Mouse (Mus musculus) lung, postnatal 0 days (tissue): ENCODE measurements around the gene D130043K22Rik. TPM values are rescaled to one million over a fixed set of nuclear protein-coding genes. Genes with fewer than 3 reads are reported as not detected.
A peak's percentile ranks its signal among the peaks of the same experiment; 100 is the strongest.

Source experiments
- ATAC-seq: fragments of 200-750 bp; cut with Nextera tagmentation; 2 replicates; pipeline ENCODE4 v1.8.0; 2017; ENCODE audit warnings: moderate library complexity
- DNase-seq: peaks from one replicate; pipeline ENCODE4 v3.0.0-alpha.2; 2016; ENCODE audit warnings: low spot score
- H3K27ac ChIP-seq: fragments of 300-500 bp; sonication (generic); 2 replicates; pipeline ENCODE4 v1.5.1; 2014; ENCODE audit warnings: antibody characterized with exemption, mild to moderate bottlenecking, low read length, mixed read lengths
- H3K27me3 ChIP-seq: fragments of 300-500 bp; sonication (generic); replicated peaks from 2 replicates; pipeline ENCODE4 v1.6.1; 2014; ENCODE audit warnings: low read length, mixed read lengths; ENCODE audit not compliant: insufficient read depth
- H3K36me3 ChIP-seq: fragments of 300-500 bp; sonication (generic); 2 replicates; pipeline ENCODE4 v1.6.1; 2014; ENCODE audit warnings: low read length, mixed read lengths; ENCODE audit not compliant: insufficient read depth
- H3K4me1 ChIP-seq: fragments of 300-500 bp; sonication (generic); 2 replicates; pipeline ENCODE4 v1.6.1; 2014; ENCODE audit warnings: antibody characterized with exemption, low read depth, low read length, mixed read lengths; ENCODE audit not compliant: insufficient read depth
- H3K4me2 ChIP-seq: fragments of 300-500 bp; sonication (generic); replicated peaks from 2 replicates; pipeline ENCODE4 v1.6.1; 2014; ENCODE audit warnings: low read depth, mild to moderate bottlenecking, low read length, moderate library complexity, mixed read lengths
- H3K4me3 ChIP-seq: fragments of 300-500 bp; sonication (generic); 2 replicates; pipeline ENCODE4 v1.5.1; 2014; ENCODE audit warnings: low read depth, low read length
- H3K9ac ChIP-seq: fragments of 300-500 bp; sonication (generic); replicated peaks from 2 replicates; pipeline ENCODE4 v1.6.1; 2014; ENCODE audit warnings: low read depth, mild to moderate bottlenecking
- H3K9me3 ChIP-seq: fragments of 300-500 bp; sonication (generic); 2 replicates; pipeline ENCODE4 v1.6.1; 2016; ENCODE audit warnings: low read length, mixed read lengths
- CTCF ChIP-seq: IDR thresholded peaks from 2 replicates; pipeline ENCODE4 v1.5.1; 2016; ENCODE audit warnings: antibody characterized with exemption, mild to moderate bottlenecking
- EP300 ChIP-seq: IDR thresholded peaks from 2 replicates; pipeline ENCODE4 v1.6.1; 2016; ENCODE audit warnings: antibody characterized with exemption, mild to moderate bottlenecking, control low read depth
- WGBS: fragments of 180-500 bp; shearing (Covaris S2); extraction: QIAGEN DNeasy Blood & Tissue Kit; methylation state at CpG from one replicate; pipeline ENCODE4 v1.1.7; 2014; 5-methylcytosine and 5-hydroxymethylcytosine counted together
- polyA plus RNA-seq: library from polyadenylated mRNA; unstranded; fragments of >200 nt; fragmentation: Nextera tagmentation; extraction: Ambion mirVana; gene quantifications from 2 replicates; pipeline ENCODE4 v1.2.1, GENCODE M21; 2015

D130043K22Rik gene
- polyA plus RNA-seq, 1 experiment from 2014 or later: 0.35 TPM

DNA sequence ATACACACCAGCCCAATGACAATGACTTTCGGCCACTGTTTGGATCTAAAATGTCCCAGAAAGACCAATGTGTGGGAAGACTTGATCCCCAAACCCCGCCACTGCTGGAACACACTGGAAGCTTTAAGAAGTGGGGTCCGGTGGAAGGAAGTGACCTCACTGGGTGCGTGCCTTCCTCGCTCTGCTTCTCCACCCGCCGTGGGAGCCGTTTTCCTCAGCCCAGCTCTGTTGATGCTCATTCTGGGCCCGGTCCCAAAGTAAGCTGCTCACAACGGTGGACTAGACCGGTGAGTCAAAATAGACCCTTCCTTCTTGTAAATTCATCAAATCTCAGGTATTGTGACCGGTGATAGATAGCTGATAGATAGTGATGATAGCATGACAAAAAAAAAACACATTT is 60.5 kb downstream of the D130043K22Rik start:
- Histone ChIP-seq H3K4me1 (no peaks in the 10 kb centered on the region), H3K4me2 (no peak overlapping the region), H3K9ac (no peak overlapping the region), H3K9me3 (no peaks in the 10 kb centered on the region), H3K27me3 (no peaks in the 10 kb centered on the region), H3K36me3 (no peaks in the 10 kb centered on the region), H3K4me3 (no peak overlapping the region), H3K27ac (no peak overlapping the region)
- TF ChIP-seq EP300: no peak
- no peak for TF ChIP-seq CTCF
- DNase-seq: no peak
- 81% methylated on average over 12 of the region's 12 CpGs for WGBS
- no peak for ATAC-seq

DNA sequence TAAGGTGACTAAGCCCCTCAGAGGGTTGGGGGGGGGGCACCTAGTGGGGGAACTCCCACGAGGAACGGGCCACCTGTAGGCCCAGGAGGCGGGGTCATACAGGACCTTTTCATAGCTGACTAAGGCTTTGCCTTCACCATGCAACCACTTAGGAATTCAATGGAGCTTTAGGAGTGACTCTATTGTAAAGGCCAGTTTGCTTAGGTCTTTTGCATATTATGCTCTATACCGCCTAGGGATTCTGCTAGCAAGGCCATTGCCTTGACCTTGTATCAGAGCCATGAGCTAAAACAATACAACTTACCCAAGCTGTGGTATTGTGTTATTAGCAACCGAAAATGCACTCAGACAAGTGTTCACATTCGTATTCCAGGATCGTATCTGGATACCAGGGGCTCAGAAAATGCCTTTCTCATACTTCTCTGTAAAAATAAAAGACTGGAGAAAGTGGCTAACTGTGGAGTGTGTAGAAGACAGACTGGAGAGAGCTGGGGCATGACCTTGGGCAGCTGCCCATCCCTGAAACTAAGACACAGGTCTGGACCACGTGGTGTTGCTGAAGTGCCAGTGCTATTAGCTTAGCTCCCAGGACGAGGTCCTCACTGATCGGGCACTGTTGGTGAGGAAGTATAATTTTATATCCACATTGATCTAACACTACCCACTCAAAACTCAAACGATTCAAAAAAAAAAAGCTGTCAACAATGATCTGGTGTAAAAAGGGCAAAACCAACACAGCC is 62.1 kb downstream of the D130043K22Rik start:
- Histone ChIP-seq H3K36me3 (peaks cover 5% of the 10 kb centered on the region; the same call in 1 of the 2 replicates), H3K4me2 (no peak overlapping the region), H3K9ac (no peak overlapping the region), H3K4me1 (no peaks in the 10 kb centered on the region), H3K4me3 (no peak overlapping the region), H3K9me3 (no peaks in the 10 kb centered on the region), H3K27ac (no peak overlapping the region), H3K27me3 (no peaks in the 10 kb centered on the region)
- ATAC-seq (peak; percentile 26; the same call in 1 of the 2 replicates), DNase-seq (no peak)
- no peak for TF ChIP-seq CTCF
- WGBS: 73% methylated on average over 11 of the region's 11 CpGs

DNA sequence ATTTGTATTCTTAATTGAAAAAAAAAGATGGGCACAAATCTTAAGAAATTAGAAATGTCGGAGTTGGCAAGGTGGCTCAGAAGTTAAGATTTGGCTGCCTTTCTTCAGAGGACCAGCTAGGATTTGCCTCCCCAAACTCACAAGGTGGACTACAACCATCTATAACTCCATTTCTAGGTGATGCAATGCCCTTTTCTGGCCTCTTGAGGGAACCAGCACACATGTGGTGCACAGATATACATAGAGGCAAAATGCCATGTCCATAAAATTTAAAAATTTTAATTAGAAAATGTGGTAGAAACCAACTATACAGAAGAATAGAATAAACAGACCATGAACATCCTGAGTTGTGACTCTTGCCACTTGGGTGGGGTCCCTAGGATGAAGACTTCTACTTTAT is 64.2 kb downstream of the D130043K22Rik start:
- no peak for TF ChIP-seq EP300
- TF ChIP-seq CTCF: peak; percentile 43
- DNase-seq (no peak), ATAC-seq (no peak)
- no peak overlapping the region for H3K9ac ChIP-seq
- H3K9me3 ChIP-seq: no peaks in the 10 kb centered on the region
- H3K4me1 ChIP-seq: no peaks in the 10 kb centered on the region
- no peak overlapping the region for H3K4me2 ChIP-seq
- 93% methylated on average over 1 of the region's 1 CpGs for WGBS
- no peak overlapping the region for H3K27ac ChIP-seq
- no peak overlapping the region for H3K4me3 ChIP-seq
- H3K27me3 ChIP-seq: no peaks in the 10 kb centered on the region
- peaks cover 11% of the 10 kb centered on the region; the same call in 1 of the 2 replicates for H3K36me3 ChIP-seq

DNA sequence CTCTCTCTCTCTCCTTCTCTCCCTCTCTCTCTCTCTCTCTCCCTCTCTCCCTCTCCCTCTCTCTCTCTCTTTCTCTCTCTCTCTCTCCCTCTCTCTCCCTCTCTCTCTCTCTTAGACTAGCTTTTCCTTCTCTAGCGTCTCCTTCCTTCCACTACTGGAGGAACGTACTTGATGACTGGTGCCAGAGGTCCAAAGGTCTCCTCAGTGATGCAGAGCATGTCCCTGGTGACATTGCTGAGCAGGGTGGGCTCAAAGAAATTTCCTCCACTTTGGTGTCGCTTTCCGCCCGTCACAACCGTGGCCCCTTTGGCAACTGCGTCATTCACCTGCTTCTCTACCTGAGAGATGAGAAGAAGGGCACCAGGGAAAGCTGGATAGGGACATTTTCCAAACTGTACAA is 68.6 kb downstream of the D130043K22Rik start:
- 86% methylated on average over 7 of the region's 7 CpGs for WGBS
- no peak for DNase-seq
- no peaks in the 10 kb centered on the region for H3K9me3 ChIP-seq
- no peaks in the 10 kb centered on the region for H3K4me1 ChIP-seq
- no peak overlapping the region for H3K4me3 ChIP-seq
- H3K4me2 ChIP-seq: no peak overlapping the region
- no peak for ATAC-seq
- H3K9ac ChIP-seq: no peak overlapping the region
- H3K36me3 ChIP-seq: peaks cover 11% of the 10 kb centered on the region; the same call in 1 of the 2 replicates
- H3K27ac ChIP-seq: no peak overlapping the region
- TF ChIP-seq EP300 (no peak), CTCF (no peak)
- no peaks in the 10 kb centered on the region for H3K27me3 ChIP-seq

- WGBS: 68% methylated on average over 4 of the region's 4 CpGs
- H3K4me3 ChIP-seq: no peak overlapping the region
- H3K9me3 ChIP-seq: no peaks in the 10 kb centered on the region
- H3K4me2 ChIP-seq: no peak overlapping the region
- H3K9ac ChIP-seq: no peak overlapping the region
- TF ChIP-seq EP300 (no peak), CTCF (no peak)
- no peaks in the 10 kb centered on the region for H3K4me1 ChIP-seq
- H3K27ac ChIP-seq: no peak overlapping the region
- no peaks in the 10 kb centered on the region for H3K27me3 ChIP-seq
- ATAC-seq (peak; percentile 25; the same call in 1 of the 2 replicates), DNase-seq (peak; percentile 36)
- H3K36me3 ChIP-seq: peaks cover 11% of the 10 kb centered on the region; the same call in 1 of the 2 replicates
Observed at GRCm38 (mm10) chr13:24914915-24915314, 70.0 kb downstream of the D130043K22Rik start.

- no peak for ATAC-seq
- H3K4me3 ChIP-seq: no peak overlapping the region
- no peak overlapping the region for H3K27ac ChIP-seq
- H3K36me3 ChIP-seq: peaks cover 11% of the 10 kb centered on the region; the same call in 1 of the 2 replicates
- H3K4me1 ChIP-seq: no peaks in the 10 kb centered on the region
- no peak for TF ChIP-seq EP300
- no peak for TF ChIP-seq CTCF
- no peaks in the 10 kb centered on the region for H3K27me3 ChIP-seq
- DNase-seq: no peak
- H3K9ac ChIP-seq: no peak overlapping the region
- H3K9me3 ChIP-seq: no peaks in the 10 kb centered on the region
- WGBS: 72% methylated on average over 13 of the region's 13 CpGs
- no peak overlapping the region for H3K4me2 ChIP-seq
Observed at GRCm38 (mm10) chr13:24915831-24916230, 70.9 kb downstream of the D130043K22Rik start.
